Mouse (Mus musculus) bone marrow macrophage, adult 2 months (primary cell): Measurements from ENCODE around the gene Susd4. TPM values are rescaled to one million over a fixed set of nuclear protein-coding genes. Genes with fewer than 3 reads are reported as not detected.

Experiments
- H3K27ac ChIP-seq: 2 replicates; pipeline ENCODE4 v1.5.1; 2012; ENCODE audit warnings: low read depth, low read length; ENCODE audit not compliant: insufficient read depth
- H3K4me1 ChIP-seq: 2 replicates; pipeline ENCODE4 v1.6.1; 2012; ENCODE audit warnings: low read length; ENCODE audit not compliant: control insufficient read depth, insufficient read depth
- H3K4me3 ChIP-seq: 2 replicates; pipeline ENCODE4 v1.5.1; 2012; ENCODE audit warnings: mild to moderate bottlenecking, low read length, moderate library complexity; ENCODE audit not compliant: insufficient read depth
- CTCF ChIP-seq: IDR thresholded peaks from 2 replicates; pipeline ENCODE4 v1.5.1; 2012; ENCODE audit warnings: low read depth, mild to moderate bottlenecking, low read length, moderate library complexity
- POLR2A ChIP-seq: IDR thresholded peaks from 2 replicates; pipeline ENCODE4 v1.6.1; 2012; ENCODE audit warnings: mild to moderate bottlenecking, low read depth, low read length, borderline replicate concordance
- polyA plus RNA-seq: library from polyadenylated mRNA; stranded (reverse); fragments of >200 nt; gene quantifications from 2 replicates; pipeline ENCODE4 v1.2.4, GENCODE M21; 2012; ENCODE audit not compliant: missing spikeins, insufficient read depth, insufficient read length

Susd4 gene
- not detected in 2 replicates for polyA plus RNA-seq

DNA sequence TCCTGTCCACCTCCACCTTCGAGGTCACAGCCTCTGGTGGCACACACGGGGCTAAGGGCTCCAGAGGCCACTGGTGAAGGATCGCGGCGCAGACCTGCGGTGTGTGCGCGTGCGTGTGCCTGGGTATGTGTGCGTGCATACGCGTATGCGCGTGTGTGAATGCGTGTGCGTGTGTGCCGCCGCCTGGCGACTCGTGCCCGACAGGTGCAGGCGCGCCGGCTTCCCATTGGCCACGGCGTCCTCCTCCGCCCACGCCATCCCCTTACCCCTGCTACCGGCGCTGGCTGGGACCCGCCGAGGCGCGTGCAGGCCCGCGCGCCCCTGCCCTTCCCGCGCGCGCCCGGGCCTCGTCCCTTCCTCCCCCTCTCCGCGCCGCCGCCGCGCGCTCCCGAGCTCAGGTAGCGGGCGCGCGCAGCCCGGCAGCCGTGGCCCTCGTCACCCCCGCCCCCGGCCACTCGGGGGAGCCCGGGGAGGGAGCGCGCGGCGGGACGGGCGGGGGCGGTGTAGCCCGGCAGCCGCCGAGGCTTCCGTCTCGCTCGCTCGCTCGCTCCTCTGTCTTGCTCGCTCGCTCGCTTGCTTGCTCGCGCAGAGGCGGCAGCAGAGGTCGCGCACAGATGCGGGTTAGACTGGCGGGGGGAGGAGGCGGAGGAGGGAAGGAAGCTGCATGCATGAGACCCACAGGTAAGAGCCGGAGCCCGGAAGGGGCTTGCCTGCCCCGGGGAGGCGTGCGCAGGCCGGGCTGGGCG lies at the start of gene Susd4:
Susd4 (plus strand) TSS at position 145 of the 746 bp plus-strand sequence.
- no peak within 1 kb of the TSS for H3K27ac ChIP-seq
- no peak for TF ChIP-seq CTCF
- no peak for TF ChIP-seq POLR2A
- H3K4me3 ChIP-seq = peak within 1 kb of the TSS; percentile 59
- H3K4me1 ChIP-seq = no peaks in the 10 kb centered on the region

- Histone ChIP-seq H3K4me3 (no peak overlapping the region), H3K4me1 (0 out of 2 replicates have a peak, but pooled peaks cover 2% of the 10 kb centered on the region), H3K27ac (no peak overlapping the region)
- TF ChIP-seq CTCF = no peak
- TF ChIP-seq POLR2A = no peak
Measured at GRCm38 (mm10) chr1:182714236-182714935, 49.3 kb upstream of the Susd4 start.

GRCm38 (mm10) chr1:182727541-182727940 lies 36.1 kb upstream of the Susd4 start:
- no peak overlapping the region for H3K4me3 ChIP-seq
- TF ChIP-seq CTCF (no peak), POLR2A (no peak)
- peaks cover 2% of the 10 kb centered on the region; the same call in 1 of the 2 replicates for H3K4me1 ChIP-seq
- no peak overlapping the region for H3K27ac ChIP-seq

GRCm38 (mm10) chr1:182729002-182729401 lies 34.7 kb upstream of the Susd4 start:
- Histone ChIP-seq H3K27ac (no peak overlapping the region), H3K4me1 (peaks cover 2% of the 10 kb centered on the region; the same call in 1 of the 2 replicates), H3K4me3 (no peak overlapping the region)
- TF ChIP-seq CTCF = no peak

DNA sequence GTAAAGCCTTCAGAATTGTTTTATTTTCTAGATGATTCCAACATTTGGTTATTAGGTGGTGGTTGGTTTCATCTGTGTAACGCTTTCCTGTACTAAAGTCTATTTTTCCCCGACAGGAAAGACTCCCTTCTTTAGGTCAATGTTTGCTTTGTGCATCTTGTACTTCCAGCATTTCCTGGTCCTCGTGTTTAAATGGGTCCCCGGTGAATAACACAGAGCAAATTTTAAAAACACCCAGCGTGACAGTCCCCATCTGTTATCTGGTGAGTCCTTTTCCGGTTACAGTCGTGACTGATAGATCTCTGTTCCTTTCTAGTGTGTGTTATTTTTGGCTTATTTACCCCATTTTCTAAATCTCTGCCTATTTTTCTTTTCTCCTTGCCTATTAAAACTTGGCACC lies 31.0 kb upstream of the Susd4 start:
- Histone ChIP-seq H3K4me1 (peaks cover 4% of the 10 kb centered on the region; the same call in 1 of the 2 replicates), H3K27ac (no peak overlapping the region), H3K4me3 (no peak overlapping the region)
- no peak for TF ChIP-seq CTCF
- no peak for TF ChIP-seq POLR2A

DNA sequence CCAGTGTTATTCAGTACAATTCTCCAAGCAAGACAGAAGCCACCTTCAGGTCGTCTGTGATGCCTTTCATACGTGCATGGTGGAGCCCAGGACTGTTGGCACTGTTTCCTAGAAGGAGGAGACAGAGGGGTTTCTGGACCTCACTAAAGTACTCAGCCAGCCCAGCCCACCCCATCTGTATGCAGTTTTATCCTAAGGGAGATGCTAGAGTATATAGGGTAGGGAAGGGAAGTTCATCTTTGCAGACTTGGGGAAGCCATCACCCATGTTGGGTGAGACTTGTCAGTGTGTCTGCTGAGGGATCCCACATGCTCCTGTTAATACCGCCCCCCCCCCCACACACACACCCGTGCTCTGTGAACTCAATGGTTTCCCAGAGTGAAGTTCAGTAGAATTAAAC lies 27.8 kb upstream of the Susd4 start:
- H3K4me1 ChIP-seq = peaks cover 2% of the 10 kb centered on the region; the same call in 1 of the 2 replicates
- TF ChIP-seq CTCF (no peak), POLR2A (no peak)
- no peak overlapping the region for H3K4me3 ChIP-seq
- H3K27ac ChIP-seq = no peak overlapping the region

DNA sequence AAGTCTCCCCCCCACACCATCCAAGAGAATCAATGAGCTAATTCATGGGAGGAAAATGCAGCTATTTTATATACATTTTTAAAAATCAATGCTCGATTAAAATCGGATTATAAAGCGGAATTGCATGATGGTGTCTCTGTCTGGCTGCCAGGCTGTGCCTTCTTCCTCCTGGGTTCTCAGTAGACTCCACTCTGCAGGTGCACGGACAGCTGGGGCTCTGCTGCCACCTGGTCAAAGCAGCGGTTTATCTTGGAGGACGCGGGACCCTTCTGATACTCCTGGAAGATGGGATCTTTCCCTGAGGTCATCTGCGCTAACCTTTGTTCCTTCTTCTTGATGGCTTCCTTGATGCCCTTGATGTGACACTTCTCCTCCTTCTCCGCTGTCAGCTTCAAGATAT lies 16.6 kb upstream of the Susd4 start:
- H3K4me3 ChIP-seq = no peak overlapping the region
- no peak overlapping the region for H3K27ac ChIP-seq
- H3K4me1 ChIP-seq = no peaks in the 10 kb centered on the region
- TF ChIP-seq CTCF = no peak
- TF ChIP-seq POLR2A = no peak

- TF ChIP-seq POLR2A (no peak), CTCF (no peak)
Measured at GRCm38 (mm10) chr1:182747834-182748233, 15.8 kb upstream of the Susd4 start.

DNA sequence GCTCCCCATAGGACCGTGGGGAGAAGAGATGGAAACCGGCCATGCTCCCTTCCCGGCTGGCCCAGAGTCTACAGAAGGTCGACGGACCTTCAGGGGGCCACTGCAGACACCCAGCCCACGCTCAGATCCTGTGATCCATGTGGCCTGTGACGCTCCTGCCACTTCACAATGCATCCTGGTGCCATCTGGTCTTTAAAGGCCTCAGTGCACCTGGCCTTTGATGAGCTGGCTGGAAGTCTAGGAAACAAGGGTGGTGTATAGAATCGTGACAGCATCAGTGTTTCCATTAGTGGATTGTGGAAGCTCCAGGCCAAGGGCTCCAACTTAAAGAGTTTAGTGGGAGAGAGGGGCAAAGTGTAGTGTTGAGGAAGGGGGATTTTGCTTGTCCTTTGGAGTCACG lies 14.6 kb upstream of the Susd4 start, which contains the start of gene Ccdc185:
Ccdc185 (minus strand) TSS at position 101 of the 400 bp plus-strand sequence.
- Histone ChIP-seq H3K27ac (no peak within 1 kb of the TSS), H3K4me1 (no peaks in the 10 kb centered on the region), H3K4me3 (no peak within 1 kb of the TSS)
- TF ChIP-seq CTCF (no peak), POLR2A (no peak)

More at GRCm38 (mm10) chr1:182747834-182748233, 15.8 kb upstream of the Susd4 start:
- H3K4me1 ChIP-seq = no peaks in the 10 kb centered on the region
- no peak overlapping the region for H3K4me3 ChIP-seq
- H3K27ac ChIP-seq = no peak overlapping the region

- no peak overlapping the region for H3K27ac ChIP-seq
- TF ChIP-seq CTCF (no peak), POLR2A (no peak)
- no peak overlapping the region for H3K4me3 ChIP-seq
Measured at GRCm38 (mm10) chr1:182751301-182751700, 12.4 kb upstream of the Susd4 start.

More at GRCm38 (mm10) chr1:182751301-182751700, 12.4 kb upstream of the Susd4 start:
- peaks cover 12% of the 10 kb centered on the region for H3K4me1 ChIP-seq
